Mouse (Mus musculus) forebrain, embryonic 13.5 days (tissue): Measurements from ENCODE around the gene Mcat. TPM values are rescaled to one million over a fixed set of nuclear protein-coding genes. Genes with fewer than 3 reads are reported as not detected.

Experiments
- ATAC-seq: fragments of 200-750 bp; cut with Nextera tagmentation; 2 replicates; pipeline ENCODE4 v1.8.0; 2017
- H3K27ac ChIP-seq: fragments of 300-500 bp; sonication (generic); 2 replicates; pipeline ENCODE4 v1.5.1; 2015; ENCODE audit warnings: inconsistent platforms, mild to moderate bottlenecking, moderate library complexity
- H3K27me3 ChIP-seq: fragments of 300-500 bp; sonication (generic); 2 replicates; pipeline ENCODE4 v1.6.1; 2015; ENCODE audit warnings: mild to moderate bottlenecking, inconsistent platforms
- H3K36me3 ChIP-seq: fragments of 300-500 bp; sonication (generic); 2 replicates; pipeline ENCODE4 v1.6.1; 2015; ENCODE audit warnings: mild to moderate bottlenecking, inconsistent platforms; ENCODE audit not compliant: poor library complexity, severe bottlenecking
- H3K4me1 ChIP-seq: fragments of 300-500 bp; sonication (generic); 2 replicates; pipeline ENCODE4 v1.6.1; 2015; ENCODE audit warnings: inconsistent platforms
- H3K4me2 ChIP-seq: fragments of 300-500 bp; sonication (generic); 2 replicates; pipeline ENCODE4 v1.6.1; 2015; ENCODE audit warnings: inconsistent platforms, mild to moderate bottlenecking, moderate library complexity
- H3K4me3 ChIP-seq: fragments of 300-500 bp; sonication (generic); 2 replicates; pipeline ENCODE4 v1.5.1; 2015; ENCODE audit warnings: mild to moderate bottlenecking, inconsistent platforms
- H3K9ac ChIP-seq: fragments of 300-500 bp; sonication (generic); 2 replicates; pipeline ENCODE4 v1.6.1; 2015; ENCODE audit warnings: mild to moderate bottlenecking, inconsistent platforms
- H3K9me3 ChIP-seq: fragments of 300-500 bp; sonication (generic); replicated peaks from 2 replicates; pipeline ENCODE4 v1.6.1; 2016; ENCODE audit warnings: inconsistent platforms
- WGBS: fragments of 180-500 bp; shearing (Covaris S2); methylation state at CpG from one replicate; pipeline ENCODE4 v1.1.7; 2015; 5-methylcytosine and 5-hydroxymethylcytosine counted together
- polyA plus RNA-seq: library from polyadenylated mRNA; unstranded; fragments of >200 nt; fragmentation: Nextera tagmentation; extraction: Ambion mirVana; gene quantifications from 2 replicates; pipeline ENCODE4 v1.2.1, GENCODE M21; 2015

Mcat gene
- polyA plus RNA-seq, 1 experiment from 2014 or later = 32.4 TPM

DNA sequence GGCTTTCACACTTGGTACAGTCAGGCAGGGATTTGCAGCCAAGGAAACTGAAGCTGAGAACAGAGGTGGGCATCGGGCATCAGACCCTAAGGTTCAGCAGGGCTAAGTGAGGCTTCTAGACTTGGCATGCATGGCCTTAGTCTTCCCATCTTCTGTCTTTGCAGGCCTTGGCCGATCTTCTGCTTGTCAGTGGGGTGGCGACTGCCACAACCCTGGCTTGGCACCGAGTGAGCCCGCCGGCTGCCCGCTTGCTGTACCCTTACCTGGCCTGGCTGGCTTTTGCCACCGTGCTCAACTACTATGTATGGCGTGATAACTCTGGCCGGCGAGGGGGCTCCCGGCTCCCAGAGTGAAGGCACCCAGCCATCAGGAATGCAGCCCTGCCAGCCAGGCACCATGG lies 10.0 kb upstream of the Mcat start:
- Histone ChIP-seq H3K4me1 (no peaks in the 10 kb centered on the region), H3K36me3 (peaks cover 47% of the 10 kb centered on the region), H3K9me3 (no peaks in the 10 kb centered on the region), H3K9ac (no peak overlapping the region), H3K4me2 (no peak overlapping the region), H3K27ac (no peak overlapping the region), H3K4me3 (no peak overlapping the region), H3K27me3 (no peaks in the 10 kb centered on the region)
- no peak for ATAC-seq
- WGBS = 95% methylated on average over 12 of the region's 12 CpGs

DNA sequence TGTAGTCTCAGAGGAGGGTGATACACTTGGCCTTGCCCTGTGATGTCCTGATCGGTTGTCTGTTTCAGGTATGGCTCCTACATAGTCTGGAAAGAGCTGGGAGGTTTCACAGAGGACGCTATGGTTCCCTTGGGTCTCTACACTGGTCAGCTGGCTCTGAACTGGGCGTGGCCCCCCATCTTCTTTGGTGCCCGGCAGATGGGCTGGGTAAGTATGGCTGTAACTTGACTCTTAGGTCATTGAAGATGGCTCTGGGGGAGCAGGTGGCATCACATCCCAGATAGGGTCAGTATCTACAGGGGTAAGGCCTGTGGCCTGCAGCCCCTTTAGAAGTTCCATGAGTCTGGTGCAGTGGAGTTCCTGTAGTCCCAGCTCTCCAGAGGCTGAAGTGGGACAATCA lies 8.5 kb upstream of the Mcat start:
- ATAC-seq = no peak
- Histone ChIP-seq H3K9me3 (no peaks in the 10 kb centered on the region), H3K4me3 (no peak overlapping the region), H3K4me2 (no peak overlapping the region), H3K9ac (no peak overlapping the region), H3K4me1 (no peaks in the 10 kb centered on the region), H3K27me3 (no peaks in the 10 kb centered on the region), H3K27ac (no peak overlapping the region), H3K36me3 (peaks cover 32% of the 10 kb centered on the region)
- whole genome bisulfite sequencing = 83% methylated on average over 4 of the region's 4 CpGs

DNA sequence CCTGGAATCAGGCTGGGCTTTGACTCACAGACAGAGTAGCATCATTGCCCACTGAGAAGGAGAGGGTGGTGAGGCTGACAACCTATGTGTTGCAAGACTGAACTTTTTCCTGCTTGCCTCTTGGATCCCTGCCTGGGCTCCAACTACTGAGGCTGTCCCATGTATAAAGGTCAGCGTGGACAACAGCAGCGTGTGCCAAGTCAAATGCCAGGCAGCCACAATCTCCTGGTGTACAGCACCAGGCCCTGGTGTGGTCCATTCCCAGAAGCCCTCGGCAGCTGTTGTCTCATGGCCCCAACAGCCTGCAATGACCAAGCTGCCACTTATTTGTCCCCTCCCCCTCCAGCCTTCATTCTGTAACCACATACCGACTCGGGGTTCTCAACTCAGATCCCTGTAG lies 8.0 kb upstream of the Mcat start:
- Histone ChIP-seq H3K27ac (no peak overlapping the region), H3K4me2 (no peak overlapping the region), H3K36me3 (peaks cover 27% of the 10 kb centered on the region), H3K9me3 (no peaks in the 10 kb centered on the region), H3K9ac (no peak overlapping the region), H3K27me3 (no peaks in the 10 kb centered on the region), H3K4me3 (no peak overlapping the region), H3K4me1 (no peaks in the 10 kb centered on the region)
- no peak for ATAC-seq
- 84% methylated on average over 5 of the region's 5 CpGs for WGBS

DNA sequence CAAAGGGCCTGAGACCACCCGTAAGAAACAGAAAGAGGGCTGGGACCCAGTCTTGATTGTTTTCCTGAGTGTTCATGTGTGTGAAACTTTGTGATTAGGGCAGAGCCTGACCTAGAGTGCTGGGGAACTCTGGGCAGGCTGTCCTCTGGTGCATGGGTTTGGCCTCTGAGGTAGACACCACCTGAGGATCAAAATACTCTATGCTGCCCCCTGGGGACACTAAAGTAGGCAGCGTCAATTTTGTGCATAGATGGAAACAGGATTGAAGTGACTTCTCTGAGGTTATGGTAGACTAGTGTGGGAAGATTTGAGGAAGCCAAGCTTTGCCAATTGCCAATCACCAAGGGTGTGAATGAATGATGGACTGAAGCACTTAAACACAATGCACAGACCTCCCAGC lies 7.1 kb upstream of the Mcat start:
- Histone ChIP-seq H3K9me3 (no peaks in the 10 kb centered on the region), H3K27ac (no peak overlapping the region), H3K4me3 (no peak overlapping the region), H3K27me3 (no peaks in the 10 kb centered on the region), H3K36me3 (peaks cover 17% of the 10 kb centered on the region), H3K4me2 (no peak overlapping the region), H3K4me1 (no peaks in the 10 kb centered on the region), H3K9ac (no peak overlapping the region)
- 60% methylated on average over 2 of the region's 2 CpGs for WGBS
- no peak for ATAC-seq

DNA sequence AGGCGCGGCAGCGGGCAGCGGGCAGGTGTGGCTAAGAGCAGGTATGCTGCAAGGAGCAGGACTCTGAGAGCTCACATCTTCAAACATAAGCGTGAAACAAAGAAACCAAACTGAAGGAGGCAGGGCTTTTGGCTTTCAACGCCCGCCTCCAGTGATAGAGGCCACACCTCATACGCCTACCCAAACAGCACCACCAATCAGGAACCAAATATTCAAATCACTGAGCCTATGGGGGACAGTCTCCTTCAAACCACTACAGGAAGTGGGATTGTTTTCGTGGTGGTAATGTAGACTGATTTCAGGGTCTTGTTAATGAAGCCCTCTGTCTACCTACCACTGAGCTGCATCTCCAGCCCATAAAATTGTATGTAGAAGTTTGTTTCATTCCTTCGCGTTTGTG lies 6.1 kb upstream of the Mcat start:
- WGBS = 64% methylated on average over 11 of the region's 11 CpGs
- Histone ChIP-seq H3K4me1 (no peaks in the 10 kb centered on the region), H3K36me3 (peaks cover 7% of the 10 kb centered on the region), H3K27ac (no peak overlapping the region), H3K27me3 (0 out of 2 replicates have a peak, but pooled peaks cover 3% of the 10 kb centered on the region), H3K4me2 (no peak overlapping the region), H3K9ac (no peak overlapping the region), H3K4me3 (no peak overlapping the region), H3K9me3 (no peaks in the 10 kb centered on the region)
- ATAC-seq = no peak

DNA sequence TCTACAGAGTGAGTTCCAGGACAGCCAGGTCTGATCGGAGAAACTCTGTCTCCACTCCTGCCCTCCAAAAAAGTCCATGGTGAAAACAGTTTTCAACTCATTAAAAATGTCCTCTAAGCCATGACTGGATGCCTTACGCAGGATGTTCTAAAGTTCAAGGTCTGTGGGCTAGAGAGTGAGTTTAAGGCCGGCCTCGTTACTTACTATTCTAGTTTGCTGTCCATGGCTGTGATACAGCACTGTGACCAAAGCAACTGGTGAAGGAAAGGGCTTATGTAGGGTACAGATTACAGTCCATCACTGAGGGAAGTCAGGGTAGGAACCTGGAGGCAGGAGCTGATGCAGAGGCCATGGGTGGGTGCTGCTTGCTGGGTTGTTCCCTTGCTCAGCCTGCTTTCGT lies 5.0 kb upstream of the Mcat start:
- Histone ChIP-seq H3K36me3 (no peaks in the 10 kb centered on the region), H3K27ac (no peak overlapping the region), H3K9ac (no peak overlapping the region), H3K4me2 (no peak overlapping the region), H3K4me1 (peaks cover 11% of the 10 kb centered on the region), H3K4me3 (no peak overlapping the region), H3K9me3 (no peaks in the 10 kb centered on the region), H3K27me3 (0 out of 2 replicates have a peak, but pooled peaks cover 10% of the 10 kb centered on the region)
- ATAC-seq = no peak
- WGBS = 94% methylated on average over 5 of the region's 5 CpGs

DNA sequence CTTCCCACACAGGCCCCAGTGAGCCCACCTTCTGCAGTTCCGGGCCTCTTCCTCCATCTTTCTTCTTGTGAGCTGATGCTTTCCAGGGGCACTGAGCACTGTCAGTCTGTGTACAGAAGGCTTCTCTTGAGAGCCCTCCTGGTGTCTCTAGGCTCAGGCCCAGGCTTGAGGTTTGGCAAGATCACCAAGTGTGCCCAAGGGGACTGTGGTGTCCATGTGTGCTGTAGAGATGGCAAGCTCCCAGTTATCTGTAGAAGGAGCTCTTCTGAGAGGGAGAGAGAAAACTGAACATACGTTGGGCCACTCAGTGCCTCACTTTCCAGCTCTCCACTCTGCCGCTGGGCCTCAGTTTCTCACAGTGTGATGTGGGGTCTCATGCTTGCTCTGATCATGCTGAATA lies 4.1 kb upstream of the Mcat start:
- no peaks in the 10 kb centered on the region for H3K36me3 ChIP-seq
- no peak overlapping the region for H3K4me2 ChIP-seq
- peaks cover 19% of the 10 kb centered on the region for H3K4me1 ChIP-seq
- no peak for ATAC-seq
- H3K9ac ChIP-seq = no peak overlapping the region
- WGBS = 92% methylated on average over 3 of the region's 3 CpGs
- no peak overlapping the region for H3K4me3 ChIP-seq
- no peak overlapping the region for H3K27ac ChIP-seq
- H3K9me3 ChIP-seq = no peaks in the 10 kb centered on the region
- 0 out of 2 replicates have a peak, but pooled peaks cover 10% of the 10 kb centered on the region for H3K27me3 ChIP-seq

DNA sequence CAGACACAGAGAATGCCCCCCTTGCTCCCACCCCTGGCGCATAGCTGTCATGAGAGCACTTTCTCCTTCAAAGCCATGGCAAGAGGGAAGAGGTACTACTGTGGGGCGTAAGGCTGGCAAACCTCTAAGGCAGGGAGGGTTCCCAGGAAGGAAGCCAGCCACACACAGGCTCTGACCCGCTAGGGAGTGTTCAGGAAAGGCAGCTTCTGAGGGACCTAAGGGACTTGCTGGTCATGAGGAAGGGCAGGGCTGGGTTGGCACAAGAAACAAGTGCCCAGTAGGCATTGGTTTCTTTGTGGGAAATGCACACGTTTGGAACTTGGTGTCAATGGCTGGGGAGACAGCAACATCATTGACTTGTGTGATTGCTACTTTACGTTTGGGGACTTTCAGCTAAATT lies 2.4 kb upstream of the Mcat start:
- H3K9me3 ChIP-seq = no peaks in the 10 kb centered on the region
- no peak for ATAC-seq
- 0 out of 2 replicates have a peak, but pooled peaks cover 10% of the 10 kb centered on the region for H3K27me3 ChIP-seq
- no peak overlapping the region for H3K27ac ChIP-seq
- WGBS = 75% methylated on average over 5 of the region's 5 CpGs
- no peaks in the 10 kb centered on the region for H3K36me3 ChIP-seq
- no peak overlapping the region for H3K4me3 ChIP-seq
- H3K9ac ChIP-seq = no peak overlapping the region
- H3K4me2 ChIP-seq = no peak overlapping the region
- H3K4me1 ChIP-seq = peaks cover 22% of the 10 kb centered on the region

DNA sequence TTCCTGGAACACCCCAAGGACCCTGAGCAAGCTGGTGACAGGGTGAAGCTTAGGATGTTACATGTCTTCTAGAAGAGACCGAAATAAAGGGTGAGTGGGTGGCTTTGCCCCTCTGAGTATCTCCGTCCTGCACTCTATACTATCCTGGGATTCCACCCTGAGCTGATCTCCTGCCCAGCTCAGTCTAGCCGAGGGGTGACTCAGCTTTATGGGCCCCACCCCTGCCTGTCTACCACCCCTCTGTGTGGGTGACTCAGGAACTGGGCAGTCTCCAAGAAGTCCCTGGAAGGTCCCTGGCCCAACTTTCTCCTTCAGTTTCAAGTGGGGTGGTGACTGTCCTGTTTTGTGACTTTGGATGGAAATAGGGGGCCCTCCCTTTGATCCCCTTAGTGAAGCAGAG lies 1.8 kb upstream of the Mcat start:
- Histone ChIP-seq H3K4me1 (peaks cover 22% of the 10 kb centered on the region), H3K27me3 (0 out of 2 replicates have a peak, but pooled peaks cover 10% of the 10 kb centered on the region), H3K27ac (no peak overlapping the region), H3K9me3 (no peaks in the 10 kb centered on the region), H3K4me3 (no peak overlapping the region), H3K4me2 (no peak overlapping the region), H3K9ac (no peak overlapping the region), H3K36me3 (no peaks in the 10 kb centered on the region)
- no peak for ATAC-seq
- 93% methylated on average over 3 of the region's 3 CpGs for WGBS

DNA sequence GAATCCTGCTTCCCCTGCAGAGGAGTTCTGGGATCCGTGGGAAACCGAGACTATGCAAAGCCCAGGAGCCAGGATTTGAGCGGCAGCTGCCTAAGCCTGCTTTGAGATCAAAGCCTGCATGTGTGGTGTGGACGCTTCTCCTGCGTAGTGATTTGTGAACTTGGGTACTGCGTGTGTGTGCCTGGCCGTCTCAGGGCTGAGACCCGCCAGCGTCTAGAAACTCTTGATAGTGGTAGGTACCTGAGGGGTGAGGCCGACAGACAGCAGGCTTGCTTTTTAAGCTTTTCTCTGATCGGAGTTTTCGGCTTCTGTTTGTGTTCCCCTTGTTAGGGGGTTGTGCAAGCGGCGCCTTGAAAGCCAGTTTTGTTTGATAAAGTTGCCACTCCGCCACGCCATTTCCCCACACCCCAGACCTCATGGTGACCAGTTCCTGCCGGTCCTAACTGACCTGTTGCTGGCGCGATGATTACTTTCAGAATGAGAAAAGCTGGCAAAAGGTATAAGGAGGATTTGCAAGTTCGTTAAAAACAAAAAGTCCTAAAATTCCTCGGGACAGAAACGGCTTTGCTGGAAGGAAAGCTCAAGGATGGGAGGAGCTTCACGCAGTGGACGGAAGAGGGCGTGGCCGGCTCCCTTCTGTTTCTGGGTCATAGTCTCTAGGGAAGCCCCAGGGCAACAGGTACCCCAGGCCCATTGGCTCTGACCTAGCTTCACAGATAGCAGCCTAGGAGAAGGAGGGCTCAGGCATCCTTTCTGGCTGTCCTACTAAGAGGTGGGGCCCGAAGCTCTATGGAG lies 467 bp upstream of the Mcat start:
- Histone ChIP-seq H3K9ac (peak overlapping the region; percentile 70), H3K4me2 (peak overlapping the region; percentile 90), H3K9me3 (no peaks in the 10 kb centered on the region), H3K36me3 (no peaks in the 10 kb centered on the region), H3K4me3 (peak overlapping the region; percentile 42), H3K4me1 (peaks cover 22% of the 10 kb centered on the region), H3K27ac (no peak overlapping the region), H3K27me3 (0 out of 2 replicates have a peak, but pooled peaks cover 10% of the 10 kb centered on the region)
- ATAC-seq = peak; percentile 30
- 2% methylated on average over 27 of the region's 27 CpGs for WGBS

DNA sequence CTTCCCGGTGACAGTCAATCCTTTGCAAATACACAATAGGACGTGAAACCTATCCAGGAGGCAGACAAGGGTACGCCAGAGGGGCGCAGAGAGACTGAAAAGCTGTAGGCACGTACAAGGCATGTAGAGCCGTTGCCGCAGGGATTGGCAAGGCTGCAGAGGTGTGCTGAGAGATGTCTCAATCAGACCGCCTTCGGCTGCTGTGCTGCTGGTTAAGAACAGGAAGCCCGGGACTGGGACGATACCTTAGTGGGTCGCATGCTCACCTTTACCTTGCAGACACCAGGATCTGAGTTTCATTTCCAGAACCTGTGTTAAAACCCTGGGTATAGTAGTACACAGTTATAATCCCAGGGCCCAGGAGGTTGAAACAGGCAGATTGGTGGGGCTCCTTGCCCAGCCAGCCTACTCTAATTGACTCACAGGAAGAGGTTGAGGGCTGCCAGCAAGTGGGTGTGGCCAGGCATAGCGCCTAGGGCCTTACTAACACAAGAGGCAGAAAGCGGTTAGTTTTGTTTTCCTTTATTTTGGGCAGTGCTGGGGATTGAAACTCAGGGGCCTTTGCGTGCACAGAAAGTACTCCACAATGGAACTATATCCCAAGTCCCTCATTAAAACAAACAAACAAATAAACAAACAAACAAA lies 839 bp downstream of the Mcat start:
- ATAC-seq = peak; percentile 81
- no peaks in the 10 kb centered on the region for H3K9me3 ChIP-seq
- 0 out of 2 replicates have a peak, but pooled peaks cover 10% of the 10 kb centered on the region for H3K27me3 ChIP-seq
- peak overlapping the region; percentile 19 for H3K27ac ChIP-seq
- H3K4me2 ChIP-seq = peak overlapping the region; percentile 90
- 26% methylated on average over 15 of the region's 15 CpGs for WGBS
- H3K4me1 ChIP-seq = peaks cover 22% of the 10 kb centered on the region
- no peaks in the 10 kb centered on the region for H3K36me3 ChIP-seq
- 0 out of 2 replicates have a peak overlapping the region, but pooled peaks have one; percentile 70 for H3K9ac ChIP-seq
- H3K4me3 ChIP-seq = peak overlapping the region; percentile 42

DNA sequence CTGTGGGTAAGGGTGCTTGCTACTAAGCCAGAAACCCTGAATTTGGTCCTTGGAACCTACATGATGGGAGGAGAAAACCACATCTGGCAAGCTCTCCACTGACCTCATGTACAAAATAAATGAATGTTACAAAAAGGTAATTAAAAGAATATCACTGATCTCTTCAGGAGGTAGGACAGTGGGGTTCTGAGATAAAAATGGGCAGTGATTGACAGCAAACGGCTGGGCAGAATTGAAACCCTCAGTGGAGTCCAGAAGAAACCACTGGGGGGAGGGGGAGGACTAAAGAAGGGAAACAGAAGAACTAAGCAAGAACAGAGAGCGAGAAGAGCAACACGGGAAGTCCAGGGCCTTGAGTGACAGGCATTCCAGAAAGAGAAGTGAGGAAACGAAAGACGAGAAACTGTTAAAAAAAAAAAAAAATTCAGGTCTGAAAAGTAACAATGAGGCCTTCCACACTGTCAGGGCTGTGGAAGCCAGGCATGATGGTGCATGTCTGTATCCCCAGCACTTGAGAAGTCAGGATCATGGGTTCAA lies 2.6 kb downstream of the Mcat start:
- Histone ChIP-seq H3K27ac (no peak overlapping the region), H3K9me3 (no peaks in the 10 kb centered on the region)

More for the DNA sequence above, 2.6 kb downstream of the Mcat start:
- no peaks in the 10 kb centered on the region for H3K36me3 ChIP-seq
- H3K4me3 ChIP-seq = no peak overlapping the region
- no peak for ATAC-seq
- H3K4me1 ChIP-seq = peaks cover 25% of the 10 kb centered on the region
- no peak overlapping the region for H3K4me2 ChIP-seq
- H3K27me3 ChIP-seq = 0 out of 2 replicates have a peak, but pooled peaks cover 10% of the 10 kb centered on the region
- WGBS = 50% methylated on average over 5 of the region's 5 CpGs
- H3K9ac ChIP-seq = no peak overlapping the region
